Mouse (Mus musculus): ENCODE data around the gene Llph.

The Llph gene

DNA sequence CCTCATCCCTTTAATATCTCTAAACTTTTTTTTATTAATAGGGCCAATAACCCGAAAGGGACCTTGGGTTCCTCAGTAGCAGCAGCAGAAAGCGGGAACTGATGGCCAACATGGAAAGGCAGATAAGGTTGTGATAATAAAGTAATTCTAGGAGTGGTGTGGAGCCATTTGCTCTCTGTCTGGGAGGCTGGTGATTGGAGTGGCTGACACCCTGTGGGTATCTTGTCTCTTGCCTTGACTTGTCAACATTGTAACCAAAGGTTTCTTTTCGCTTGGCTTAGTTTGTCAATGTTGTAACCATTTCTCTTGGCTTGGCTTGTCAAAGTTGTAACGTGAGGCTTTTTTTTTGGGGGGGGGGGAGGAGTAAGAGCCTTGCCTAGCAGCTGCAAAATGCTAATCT, 53.5 kb downstream of the Llph start:
- no peak for DNase-seq

DNA sequence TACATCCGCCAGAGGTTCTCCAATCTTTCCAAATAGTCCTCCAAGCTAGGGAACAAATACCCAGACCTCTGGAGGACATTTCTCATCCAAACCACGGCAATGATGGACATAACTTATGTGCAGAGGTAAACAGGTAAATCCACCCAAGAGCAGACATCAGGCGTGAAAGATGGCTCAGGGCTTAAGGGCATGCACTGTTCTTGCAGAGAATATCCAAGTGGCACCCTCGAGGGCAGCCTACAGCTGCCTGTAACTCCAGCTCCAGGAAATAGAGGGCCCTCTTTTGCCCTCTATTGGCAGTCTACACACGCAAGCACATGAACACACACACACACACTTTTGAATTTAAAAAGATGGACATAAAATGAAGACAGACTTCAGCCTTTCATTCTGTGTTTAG, 54.8 kb downstream of the Llph start:
- DNase-seq: no peak
